Mouse (Mus musculus) G1E (cell line): ENCODE measurements around the gene Tom1. TPM values are rescaled to one million over a fixed set of nuclear protein-coding genes. Genes with fewer than 3 reads are reported as not detected.

Source experiments
- ATAC-seq: 2 replicates; pipeline ENCODE4 v1.8.0; 2016; ENCODE audit warnings: mild to moderate bottlenecking; ENCODE audit not compliant: insufficient number of reproducible peaks, poor library complexity, low FRiP score, severe bottlenecking; ENCODE audit errors: extremely low read depth
- DNase-seq: peaks from one replicate; pipeline ENCODE4 v3.0.0; 2012; ENCODE audit warnings: low spot score
- H3K27me3 ChIP-seq: 2 replicates; pipeline ENCODE4 v1.6.1; 2012; ENCODE audit warnings: mild to moderate bottlenecking, low read length, inconsistent platforms; ENCODE audit not compliant: insufficient read depth
- H3K36me3 ChIP-seq: replicated peaks from 2 replicates; pipeline ENCODE3; 2012; ENCODE audit warnings: mild to moderate bottlenecking, inconsistent platforms
- H3K4me1 ChIP-seq: 2 replicates; pipeline ENCODE4 v1.6.1; 2012; ENCODE audit warnings: low read depth, low read length, inconsistent platforms, mixed read lengths; ENCODE audit not compliant: insufficient read depth
- H3K4me3 ChIP-seq: 2 replicates; pipeline ENCODE4 v1.5.1; 2012; ENCODE audit warnings: low read depth, mild to moderate bottlenecking, inconsistent platforms, low read length, moderate library complexity, mixed read lengths
- H3K9me3 ChIP-seq: replicated peaks from 2 replicates; pipeline ENCODE4 v1.6.1; 2012; ENCODE audit warnings: inconsistent platforms
- CTCF ChIP-seq: IDR thresholded peaks from 2 replicates; pipeline ENCODE4 v1.5.1; 2012; ENCODE audit warnings: low read depth, low read length, inconsistent platforms, mixed read lengths
- GATA1 ChIP-seq: IDR thresholded peaks from 2 replicates; pipeline ENCODE4 v1.6.1; 2012; ENCODE audit warnings: borderline replicate concordance, low read length, inconsistent platforms, mixed read lengths
- GATA2 ChIP-seq: IDR thresholded peaks from 2 replicates; pipeline ENCODE4 v1.6.1; 2012; ENCODE audit warnings: low read depth, low read length, inconsistent platforms, borderline replicate concordance
- POLR2AphosphoS5 ChIP-seq: IDR thresholded peaks from 2 replicates; pipeline ENCODE4 v1.6.1; 2012; ENCODE audit warnings: low read depth, low read length, inconsistent platforms; ENCODE audit not compliant: insufficient replicate concordance
- TAL1 ChIP-seq: conservative IDR thresholded peaks from 2 replicates; pipeline ENCODE4 v1.6.1; 2012; ENCODE audit warnings: low read depth, low read length, inconsistent platforms, mixed read lengths
- polyA plus RNA-seq: library from polyadenylated mRNA; stranded (reverse); fragments of >175 nt; gene quantifications from 2 replicates; pipeline ENCODE4 v1.2.3, GENCODE M21; 2012
- total RNA-seq, 2 experiments: library from RNA; stranded (forward) in 1 of 2; stranded (reverse) in 1 of 2; fragments of 200-1000 nt in 1 of 2; fragments of >200 nt in 1 of 2; fragmentation: Nextera tagmentation in 1 of 2; gene quantifications; 2 replicates each; pipeline ENCODE4 v1.2.3; 2014 to 2017

The Tom1 gene
- total and polyA plus RNA-seq, 3 experiments = 17.4 to 42.6 (median 29.4) TPM

DNA sequence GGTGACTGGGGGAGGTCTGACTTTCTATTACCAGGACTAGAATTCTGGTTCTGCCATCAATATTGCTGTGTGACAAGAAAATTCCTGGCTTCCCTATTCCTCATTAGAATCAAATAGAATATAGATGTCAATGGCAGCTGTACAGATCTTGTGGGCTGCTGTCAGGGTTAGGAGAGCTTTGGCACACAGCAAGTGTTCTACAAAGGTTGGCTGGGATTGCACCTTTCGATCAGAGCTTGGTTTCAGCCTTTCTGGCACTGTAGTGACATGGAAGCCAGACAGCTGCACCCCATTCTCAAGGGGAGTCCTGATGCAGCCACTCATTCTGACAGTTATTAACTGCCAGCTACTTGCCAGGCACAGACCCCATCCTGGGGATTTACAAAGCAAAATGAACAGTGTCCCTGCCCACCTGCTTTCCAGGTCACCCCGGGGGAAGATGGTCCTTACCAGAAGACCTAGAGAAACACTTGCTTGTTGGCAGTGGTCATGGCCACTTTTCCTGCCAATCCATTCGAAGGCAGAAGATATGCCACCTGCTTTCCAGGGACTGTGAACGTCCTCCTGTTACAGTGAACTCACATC is 57.4 kb downstream of the Tom1 start:
- no peak for ATAC-seq
- no peak for DNase-seq
- Histone ChIP-seq H3K27me3 (no peaks in the 10 kb centered on the region), H3K4me1 (peaks cover 66% of the 10 kb centered on the region), H3K36me3 (peaks cover 7% of the 10 kb centered on the region), H3K4me3 (no peak overlapping the region), H3K9me3 (no peaks in the 10 kb centered on the region)
- no peak for TF ChIP-seq CTCF
- TF ChIP-seq GATA2 = no peak
- no peak for TF ChIP-seq POLR2AphosphoS5
- no peak for TF ChIP-seq GATA1
- no peak for TF ChIP-seq TAL1

DNA sequence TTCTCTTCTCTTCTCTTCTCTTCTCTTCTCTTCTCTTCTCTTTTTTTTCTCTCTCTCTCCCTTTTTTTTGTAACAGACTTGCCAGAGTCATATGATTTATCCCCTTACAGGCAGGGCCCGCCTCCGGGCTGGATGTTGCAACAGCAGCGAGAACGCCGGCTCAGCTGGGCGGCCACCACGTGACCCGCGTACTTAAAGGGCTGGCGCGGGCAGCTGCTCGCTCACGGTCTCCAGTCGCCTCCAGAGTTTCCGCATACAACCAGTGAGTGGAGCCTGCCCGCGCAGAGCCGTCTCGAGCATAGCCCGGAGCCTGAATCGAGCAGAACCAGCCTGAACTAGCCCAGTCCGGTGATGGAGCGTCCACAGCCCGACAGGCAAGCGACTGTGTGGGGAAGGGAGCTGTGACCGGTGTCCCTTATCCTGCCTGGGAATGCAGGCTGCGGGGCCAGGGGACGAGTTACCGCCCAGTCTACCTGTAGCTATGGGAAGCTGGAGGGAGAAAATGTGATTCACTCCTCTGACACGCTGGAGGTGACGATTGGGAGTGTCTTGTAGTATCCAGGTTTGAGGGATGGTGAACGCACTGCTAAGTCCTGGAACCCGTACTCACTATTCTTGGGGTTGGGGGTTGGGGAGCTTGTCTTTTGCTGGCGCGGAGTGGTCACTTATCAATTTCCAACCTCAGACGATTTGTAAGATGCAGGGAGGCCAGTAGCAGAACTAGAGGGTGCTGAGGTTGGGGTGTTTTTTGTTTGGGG is 60.1 kb downstream of the Tom1 start, which contains the start of gene Hmox1:
Hmox1 (plus strand) TSS at position 223 of the 758 bp plus-strand sequence.
- Histone ChIP-seq H3K36me3 (peaks cover 34% of the 10 kb centered on the region), H3K4me1 (peaks cover 60% of the 10 kb centered on the region), H3K27me3 (no peaks in the 10 kb centered on the region), H3K4me3 (peak within 1 kb of the TSS; percentile 91), H3K9me3 (no peaks in the 10 kb centered on the region)
- DNase-seq (peak; percentile 89), ATAC-seq (peak; percentile 84)
- no peak for TF ChIP-seq TAL1
- TF ChIP-seq POLR2AphosphoS5 = no peak
- no peak for TF ChIP-seq GATA2
- no peak for TF ChIP-seq GATA1
- TF ChIP-seq CTCF = no peak

GRCm38 (mm10) chr8:75102956-75103355 is 69.5 kb downstream of the Tom1 start:
- ATAC-seq (no peak), DNase-seq (no peak)
- H3K27me3 ChIP-seq = no peaks in the 10 kb centered on the region
- peaks cover 41% of the 10 kb centered on the region for H3K36me3 ChIP-seq
- no peaks in the 10 kb centered on the region for H3K9me3 ChIP-seq
- no peak overlapping the region for H3K4me3 ChIP-seq
- TF ChIP-seq POLR2AphosphoS5 (no peak), CTCF (no peak), TAL1 (no peak), GATA1 (no peak), GATA2 (no peak)
- peaks cover 1% of the 10 kb centered on the region; the same call in 1 of the 2 replicates for H3K4me1 ChIP-seq

GRCm38 (mm10) chr8:75103376-75103878 is 69.9 kb downstream of the Tom1 start:
- Histone ChIP-seq H3K4me3 (no peak overlapping the region), H3K27me3 (no peaks in the 10 kb centered on the region), H3K9me3 (no peaks in the 10 kb centered on the region), H3K4me1 (peaks cover 3% of the 10 kb centered on the region; the same call in 1 of the 2 replicates), H3K36me3 (peaks cover 36% of the 10 kb centered on the region)
- DNase-seq = no peak
- ATAC-seq = no peak
- no peak for TF ChIP-seq TAL1
- TF ChIP-seq POLR2AphosphoS5 = no peak
- no peak for TF ChIP-seq GATA1
- TF ChIP-seq CTCF = no peak
- TF ChIP-seq GATA2 = no peak

DNA sequence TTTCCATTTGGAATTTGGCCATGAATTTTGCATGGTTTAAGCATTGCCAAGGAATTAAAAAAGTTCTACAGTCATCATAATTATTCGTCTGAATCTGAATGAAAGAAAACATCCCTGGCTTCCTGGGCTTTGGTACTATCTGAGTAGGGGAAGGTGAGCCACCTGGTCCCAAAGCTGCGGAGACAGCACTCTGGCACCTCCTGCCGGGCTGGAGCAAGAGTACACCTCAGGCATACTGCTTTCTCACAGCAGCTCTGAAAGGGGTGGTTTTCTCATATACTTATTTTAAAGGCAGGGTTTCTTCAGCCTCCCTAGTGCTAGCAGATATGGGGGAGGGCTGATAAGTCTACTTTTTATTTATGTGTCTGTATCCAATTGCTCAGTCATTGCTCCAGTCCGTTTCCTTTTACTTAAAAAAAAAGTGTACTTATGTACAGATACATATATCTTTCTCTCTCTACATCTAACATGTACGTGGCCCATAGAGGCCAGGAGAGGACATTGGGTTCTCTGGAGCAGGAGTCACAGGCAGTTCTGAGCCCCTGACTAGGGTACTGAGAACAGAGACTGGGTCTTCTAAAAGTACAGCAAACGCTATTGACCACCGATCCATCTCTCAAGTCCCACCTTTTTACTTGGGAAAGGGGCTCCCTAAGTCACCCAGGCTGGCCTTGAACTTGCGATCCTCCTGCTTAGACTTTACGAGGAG is 75.2 kb downstream of the Tom1 start:
- H3K36me3 ChIP-seq = peaks cover 43% of the 10 kb centered on the region
- no peaks in the 10 kb centered on the region for H3K27me3 ChIP-seq
- TF ChIP-seq CTCF = peak; percentile 83
- no peak for TF ChIP-seq TAL1
- no peak for TF ChIP-seq GATA2
- TF ChIP-seq POLR2AphosphoS5 = no peak
- no peak for TF ChIP-seq GATA1
- ATAC-seq (peak; percentile 62), DNase-seq (peak; percentile 73)
- peak overlapping the region; percentile 90 for H3K4me3 ChIP-seq
- H3K9me3 ChIP-seq = no peaks in the 10 kb centered on the region
- H3K4me1 ChIP-seq = peaks cover 37% of the 10 kb centered on the region
